Mouse (Mus musculus): ENCODE results near the gene Fcgrt.

GRCm38 (mm10) chr7:45097479-45097878 is 6.2 kb downstream of the Fcgrt start:
- no peak for TF ChIP-seq CTCF (conservative IDR thresholded peaks at IDR 0.05; ENCODE audit: insufficient read depth, insufficient read length, low read depth, low read length)
- TF ChIP-seq POLR2A (IDR thresholded peaks at IDR 0.05; ENCODE audit: low read depth, low read length): no peak

Measured in kidney, adult 2 months (tissue).